Mouse (Mus musculus) T-helper 1 cell (primary cell): Measurements from ENCODE around the gene Il21.

ENCODE experiments used
- in situ Hi-C: fragments of 300-600 bp; cut with MboI, MseI; formaldehyde crosslinking; loops from one replicate; pipeline ENCODE4 v1.15.1; 2025; ENCODE audit warnings: high pct_unique_total_duplicates

Gene Il21

GRCm38 (mm10) chr3:37201122-37201916, 31.1 kb downstream of the Il21 start:
- in situ Hi-C loops = loop anchor here (5.0 to 10.0 kb wide), 3 partner anchors 44 to 557 kb away; no protein-coding TSS in a partner anchor

- in situ Hi-C loops = no loop called here
Measured at GRCm38 (mm10) chr3:37198302-37198701, 34.1 kb downstream of the Il21 start.

DNA sequence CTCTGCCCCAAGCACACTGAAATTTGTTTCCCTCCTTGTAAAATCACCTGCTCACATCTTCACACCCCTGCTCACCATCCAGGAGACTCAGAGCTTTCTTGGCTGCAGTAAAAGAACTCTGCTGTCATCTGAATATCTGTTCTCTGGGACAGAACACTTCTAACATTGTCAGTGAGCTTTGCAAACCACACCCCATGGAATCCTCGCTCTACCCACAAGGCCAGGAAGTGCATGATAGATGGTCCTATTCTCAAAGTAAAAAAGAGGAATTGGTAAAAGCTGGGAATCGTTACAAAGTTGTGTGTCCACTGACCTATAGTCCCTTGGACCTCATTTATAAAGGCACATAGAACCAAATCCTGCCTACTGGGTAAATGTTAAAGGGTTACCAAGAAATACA, 40.5 kb downstream of the Il21 start:
- in situ Hi-C loops = no loop called here

GRCm38 (mm10) chr3:37185534-37185933, 46.9 kb downstream of the Il21 start:
- in situ Hi-C loops = loop anchor here (10.0 kb wide), 1 partner anchor 51 kb away; no protein-coding TSS in a partner anchor

DNA sequence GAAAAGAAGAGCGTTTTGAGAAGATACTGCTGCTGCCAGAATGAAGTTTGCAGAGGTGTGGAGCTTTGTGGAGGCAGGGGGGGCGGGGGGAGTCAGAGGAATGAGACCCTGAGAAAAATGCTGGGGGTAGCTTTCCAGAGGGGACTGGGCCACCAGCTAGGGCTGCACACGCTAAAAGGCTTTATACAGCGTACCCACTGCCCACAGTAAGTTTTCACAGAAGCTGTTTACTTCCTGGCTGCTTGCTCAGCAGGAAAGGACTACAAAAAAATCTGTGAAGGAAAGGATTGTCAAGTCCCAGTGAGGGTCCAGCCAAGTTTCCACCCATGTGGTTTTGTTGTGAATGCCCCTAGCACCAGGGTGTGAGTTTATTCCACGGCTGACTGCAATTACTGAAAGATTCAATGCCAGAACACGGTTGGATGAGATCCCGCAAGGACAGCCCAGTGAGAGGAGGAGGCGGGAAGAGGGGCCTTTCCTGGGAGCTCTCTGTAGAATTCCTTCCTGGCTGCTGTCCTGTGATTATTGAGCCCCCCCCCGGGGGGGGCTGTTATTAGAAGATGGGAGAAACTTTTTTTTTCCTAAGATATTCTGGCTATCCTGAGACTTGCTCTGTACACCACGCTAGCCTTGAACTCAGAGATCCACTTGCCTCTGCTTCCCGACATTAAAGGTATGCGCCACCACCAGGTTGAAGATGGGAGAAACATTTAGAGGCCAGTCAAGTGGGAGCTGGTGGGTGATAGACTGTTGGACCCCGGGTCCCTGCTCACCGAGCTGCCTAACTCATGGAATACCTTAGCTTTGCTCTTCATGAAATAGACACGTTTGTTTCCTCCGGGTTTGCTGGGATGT, 49.8 kb downstream of the Il21 start:
- in situ Hi-C loops = loop anchor here (10.0 kb wide), 1 partner anchor 48 kb away; no protein-coding TSS in a partner anchor

- in situ Hi-C loops = loop anchor here (10.0 kb wide), 1 partner anchor 46 kb away; no protein-coding TSS in a partner anchor
Measured at GRCm38 (mm10) chr3:37181041-37181440, 51.4 kb downstream of the Il21 start.

- in situ Hi-C loops = loop anchor here (10.0 kb wide), 1 partner anchor 45 kb away; no protein-coding TSS in a partner anchor
Measured at GRCm38 (mm10) chr3:37180039-37180743, 52.2 kb downstream of the Il21 start.

- in situ Hi-C loops = no loop called here
Measured at GRCm38 (mm10) chr3:37179472-37179871, 53.0 kb downstream of the Il21 start.

DNA sequence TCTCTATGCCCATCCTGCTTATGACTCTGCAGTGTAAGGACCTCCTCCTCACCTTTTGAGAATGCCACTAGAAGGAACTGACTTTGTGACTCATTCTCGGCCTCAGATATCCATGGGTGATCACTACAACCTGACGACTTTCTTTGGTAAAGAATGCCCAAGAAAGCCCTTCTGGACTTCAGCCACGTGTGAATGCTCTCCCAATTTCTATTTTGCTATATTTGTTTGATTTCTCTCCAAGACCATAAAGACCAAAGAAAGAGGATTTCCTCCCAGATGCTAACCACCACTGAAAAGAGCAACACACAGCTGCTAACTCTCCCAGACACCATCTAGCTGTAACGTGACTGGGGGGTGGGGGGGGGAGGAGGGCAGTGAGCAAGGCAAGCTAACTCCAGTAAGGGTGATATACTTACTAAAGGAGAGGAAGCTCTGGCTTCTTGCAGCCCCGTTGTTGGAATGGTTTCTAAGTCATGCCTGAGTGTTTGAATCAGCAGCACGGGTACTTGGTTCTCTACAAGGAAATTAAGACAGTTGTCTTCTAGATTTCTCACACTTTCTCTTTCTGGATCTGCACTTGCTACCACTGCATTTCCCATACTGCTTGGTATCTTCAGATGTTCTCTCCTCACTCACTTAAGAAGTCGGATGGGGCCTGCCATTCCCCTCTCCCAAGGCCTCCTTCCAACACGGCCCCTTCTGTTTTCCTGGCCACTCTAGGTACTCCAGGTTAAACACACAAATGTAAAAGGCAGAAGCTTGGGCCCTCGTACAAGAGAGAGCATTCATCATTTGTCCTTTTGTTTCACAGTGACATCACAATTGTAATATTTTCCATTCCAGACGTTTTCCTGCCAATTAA, 57.5 kb downstream of the Il21 start:
- in situ Hi-C loops = no loop called here

GRCm38 (mm10) chr3:37173285-37173684, 59.2 kb downstream of the Il21 start:
- in situ Hi-C loops = no loop called here
